Mouse (Mus musculus) spleen, embryonic (tissue): ENCODE results near the gene Syn3.

Experiments used
- CTCF ChIA-PET: fragments of 350-600 bp; sonication (Branson Sonifier 250); formaldehyde crosslinking; loops from one replicate; lab custom pipeline; 2022; lab: Charles Lee

Syn3 gene

DNA sequence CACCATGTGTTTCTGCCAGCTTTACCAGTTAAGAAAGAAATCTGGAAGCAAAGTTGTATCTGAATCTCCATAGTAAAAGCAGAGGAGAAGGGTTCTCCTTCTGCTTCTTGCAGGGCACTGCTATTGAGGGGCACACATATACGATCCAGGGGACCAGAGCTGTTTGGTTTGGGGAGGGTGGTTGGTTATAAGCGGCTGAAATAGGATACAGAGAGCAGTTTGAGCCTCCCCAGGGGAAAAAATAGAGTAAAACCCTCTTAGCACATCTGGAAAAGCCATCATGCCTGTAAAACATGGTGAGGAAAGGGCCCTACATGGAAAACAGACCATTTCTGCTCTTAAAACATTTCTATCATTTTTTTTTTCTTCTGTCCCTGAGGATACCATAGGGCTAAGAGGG lies 220.2 kb downstream of the Syn3 start:
- CTCF ChIA-PET = no interaction called here

DNA sequence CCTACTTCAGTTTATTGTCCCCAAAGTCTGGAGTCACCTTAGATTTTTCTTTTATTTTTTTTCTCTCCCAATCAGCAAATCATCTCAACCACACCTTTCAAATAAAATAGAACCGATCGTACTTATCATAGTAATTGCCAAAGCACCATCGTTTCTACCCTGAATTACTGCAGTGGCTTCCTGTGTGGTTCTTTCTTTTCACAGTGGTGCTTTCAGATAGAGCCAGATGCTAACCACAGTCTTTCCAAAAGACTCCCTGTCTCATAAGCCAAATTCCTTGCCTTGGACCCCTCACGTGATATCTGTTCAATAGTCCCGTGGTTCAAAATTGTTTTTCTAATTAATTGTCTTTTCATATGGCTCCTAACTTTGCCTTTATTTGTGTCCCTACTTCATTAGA lies 221.4 kb downstream of the Syn3 start:
- CTCF ChIA-PET = no interaction called here

DNA sequence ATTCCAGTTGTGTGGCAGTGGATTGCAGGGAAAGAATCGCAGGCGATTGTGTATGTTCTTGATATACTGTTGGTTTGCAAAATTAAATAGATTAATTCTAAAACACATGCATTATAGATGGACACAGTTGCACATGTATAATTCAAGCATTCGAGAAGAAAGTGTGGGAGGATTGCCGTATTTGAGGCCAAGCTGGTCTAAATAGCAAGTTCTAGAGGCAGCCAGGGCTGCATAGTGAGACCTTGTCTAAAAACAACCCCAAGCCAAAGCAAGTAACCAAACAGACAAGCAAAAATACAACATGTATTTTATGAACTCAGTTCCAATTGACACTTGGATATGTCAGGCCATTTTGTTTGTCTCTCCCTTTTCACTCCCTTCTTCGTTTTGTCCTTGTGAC lies 223.1 kb downstream of the Syn3 start:
- CTCF ChIA-PET = no interaction called here

- CTCF ChIA-PET = no interaction called here
These were observed 225.1 kb downstream of the Syn3 start for GRCm38 (mm10) chr10:86273410-86274191.

- CTCF ChIA-PET = no interaction called here
These were observed 225.9 kb downstream of the Syn3 start for GRCm38 (mm10) chr10:86272826-86273225.

DNA sequence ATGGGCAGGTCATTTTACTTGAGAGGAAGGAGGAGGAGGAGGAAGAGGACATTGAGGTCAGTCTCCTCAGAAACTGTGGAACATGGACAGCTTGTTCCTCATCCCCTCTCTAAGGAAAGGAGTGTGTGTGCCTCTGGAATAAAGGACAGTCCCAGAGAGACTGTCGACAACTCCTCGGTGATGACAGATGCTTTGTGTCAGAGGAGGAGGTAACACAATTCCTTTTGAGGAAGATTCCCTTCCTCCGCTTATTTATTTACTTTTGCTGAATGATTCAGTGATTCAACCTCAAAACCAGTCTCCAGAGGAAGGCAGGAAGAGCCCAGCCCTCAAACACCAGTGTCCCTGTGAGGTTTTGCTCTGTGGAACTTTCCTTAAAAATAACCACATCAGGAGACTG lies 228.4 kb downstream of the Syn3 start:
- CTCF ChIA-PET = interaction anchor here (1.0 kb wide), 1 partner anchor 16 kb away, joined by 3 read pairs; no protein-coding TSS in a partner anchor

DNA sequence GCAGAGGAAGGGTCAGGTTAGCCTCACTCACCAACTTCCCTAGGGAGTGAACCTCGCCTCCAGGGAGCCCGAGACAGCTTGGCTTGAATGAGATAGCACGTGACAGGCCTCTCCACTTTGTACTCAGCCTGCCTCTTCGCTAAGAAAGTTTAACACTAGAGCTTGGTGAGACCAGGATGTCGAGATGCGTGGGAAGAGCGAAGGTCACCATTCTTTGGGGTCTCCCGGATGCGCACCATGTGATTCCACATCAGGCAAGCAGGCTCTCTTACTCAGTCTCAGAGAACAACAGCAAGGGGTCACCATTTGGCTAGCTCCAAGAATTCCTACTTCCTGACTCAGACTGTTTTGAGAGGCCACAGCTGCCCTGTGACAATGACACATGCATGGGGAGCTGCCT lies 234.1 kb downstream of the Syn3 start:
- CTCF ChIA-PET = no interaction called here

DNA sequence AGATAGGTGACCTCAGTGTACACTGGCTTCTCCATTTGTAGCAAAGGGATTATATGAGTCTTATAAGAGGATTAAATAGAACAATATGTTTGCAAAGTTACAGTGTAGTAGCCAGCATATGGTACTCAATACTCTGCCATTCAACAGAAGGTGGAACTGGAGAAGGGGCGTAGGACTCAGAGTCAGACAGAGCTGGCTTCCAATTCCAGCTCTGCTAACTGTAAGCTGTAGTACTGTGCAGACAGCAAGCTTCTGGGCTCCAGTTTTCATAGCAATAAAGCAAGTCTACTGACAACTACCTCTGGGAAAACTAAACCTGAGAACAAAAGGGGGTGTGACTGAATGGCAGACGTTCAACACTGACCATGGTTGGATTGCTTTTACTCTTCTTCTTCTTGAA lies 237.0 kb downstream of the Syn3 start:
- CTCF ChIA-PET = no interaction called here

- CTCF ChIA-PET = no interaction called here
These were observed 239.7 kb downstream of the Syn3 start for GRCm38 (mm10) chr10:86258992-86259391.

DNA sequence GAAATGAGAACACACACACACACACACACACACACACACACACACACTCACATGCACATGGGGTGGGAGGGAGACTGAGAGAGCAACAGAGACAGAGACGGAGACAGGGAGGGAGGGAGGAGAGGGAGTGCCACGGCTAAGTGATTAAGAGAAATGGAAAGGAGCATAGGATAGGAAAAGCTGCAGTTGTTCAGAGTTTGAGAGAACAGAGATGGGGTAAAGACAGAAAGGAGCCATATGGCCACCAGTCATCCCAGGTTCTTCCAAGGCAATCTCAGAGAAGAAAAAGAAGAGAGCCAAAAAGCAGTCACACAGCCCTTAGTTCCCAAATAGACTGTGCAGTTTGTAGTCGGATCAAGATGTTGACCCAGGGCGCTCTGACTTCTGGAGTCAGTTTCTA lies 240.7 kb downstream of the Syn3 start:
- CTCF ChIA-PET = no interaction called here

GRCm38 (mm10) chr10:86257045-86257444 lies 241.7 kb downstream of the Syn3 start:
- CTCF ChIA-PET = no interaction called here

DNA sequence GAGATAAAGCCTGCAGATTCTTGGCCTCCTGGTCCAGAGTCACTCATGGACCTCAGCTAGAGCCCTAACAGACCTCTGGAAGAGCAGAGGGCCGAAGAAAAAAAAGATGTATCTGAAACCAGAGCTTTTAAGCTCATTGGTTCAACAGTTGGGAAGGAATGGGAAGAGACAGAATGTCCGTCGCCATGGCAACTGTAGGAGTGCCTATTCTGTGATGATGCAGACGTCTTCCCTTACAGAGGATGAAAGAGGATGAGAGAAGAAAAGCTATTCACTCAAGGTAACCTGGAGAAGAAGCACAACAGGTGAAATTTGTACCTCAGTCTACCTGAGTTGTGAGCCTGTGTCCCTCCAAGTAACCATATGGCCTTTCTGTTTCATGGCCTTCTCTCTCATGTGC lies 242.5 kb downstream of the Syn3 start:
- CTCF ChIA-PET = no interaction called here

DNA sequence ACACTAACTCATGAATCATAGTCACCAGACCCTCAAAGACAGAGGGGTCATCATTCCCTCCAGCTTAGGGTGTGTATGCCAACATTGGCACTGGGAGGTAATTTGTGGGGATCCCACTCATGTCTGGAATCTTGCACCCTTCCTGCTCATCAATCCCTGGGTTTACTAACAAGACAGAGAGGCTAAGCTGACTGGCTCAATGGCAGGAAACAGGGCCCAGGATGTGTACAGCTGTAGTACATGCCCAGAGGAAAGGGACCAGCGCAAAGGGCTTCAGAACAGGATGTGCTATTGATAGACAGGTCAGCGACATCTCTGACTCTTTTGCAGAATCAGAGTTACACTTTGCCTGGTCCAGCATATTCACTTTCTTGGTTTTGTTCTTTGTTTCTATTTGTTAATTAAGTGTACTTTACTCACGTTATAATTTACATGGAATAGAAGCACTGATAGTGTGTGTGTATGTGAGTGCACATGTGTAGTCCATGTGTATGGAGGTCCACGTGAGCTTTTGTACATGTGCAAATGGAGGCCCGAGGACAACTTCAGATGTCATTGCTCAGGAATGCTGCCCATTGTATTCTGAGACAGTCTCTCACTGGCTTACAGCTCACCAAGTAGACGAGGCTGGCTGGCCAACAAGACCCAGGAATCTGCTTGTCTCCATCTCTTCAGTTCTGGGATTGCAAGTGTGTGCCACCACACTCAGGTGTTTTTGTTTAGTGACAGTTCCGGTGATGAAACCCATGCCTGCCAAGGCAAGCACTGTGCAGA lies 248.4 kb downstream of the Syn3 start:
- CTCF ChIA-PET = no interaction called here

- CTCF ChIA-PET = no interaction called here
These were observed 249.4 kb downstream of the Syn3 start for GRCm38 (mm10) chr10:86249283-86249682.

DNA sequence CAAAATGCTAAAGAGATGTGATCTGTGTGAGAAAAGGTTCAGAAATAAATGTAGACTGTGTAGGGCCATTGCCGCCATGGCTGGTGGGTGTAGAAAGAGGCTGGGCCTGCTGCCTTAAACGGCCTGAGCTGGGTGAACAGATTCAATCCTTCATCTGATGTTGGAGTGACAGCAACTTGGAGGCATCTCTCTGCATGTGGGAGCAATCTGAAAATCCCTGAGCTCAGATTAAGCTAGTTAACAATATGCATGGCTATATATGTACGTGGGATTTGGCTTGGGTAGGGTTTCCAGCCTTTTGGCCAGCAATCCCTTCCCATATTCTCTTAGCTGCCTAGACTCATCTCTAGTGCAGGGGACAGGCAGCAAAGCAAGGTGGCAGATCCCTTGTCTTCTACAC lies 249.9 kb downstream of the Syn3 start:
- CTCF ChIA-PET = no interaction called here

- CTCF ChIA-PET = no interaction called here
These were observed 250.5 kb downstream of the Syn3 start for GRCm38 (mm10) chr10:86248131-86248740.

GRCm38 (mm10) chr10:86245396-86245795 lies 253.3 kb downstream of the Syn3 start:
- CTCF ChIA-PET = no interaction called here

- CTCF ChIA-PET = interaction anchor here (0.5 kb wide), 1 partner anchor 9 kb away, joined by 9 read pairs; no protein-coding TSS in a partner anchor
These were observed 255.2 kb downstream of the Syn3 start for GRCm38 (mm10) chr10:86243525-86243924.

DNA sequence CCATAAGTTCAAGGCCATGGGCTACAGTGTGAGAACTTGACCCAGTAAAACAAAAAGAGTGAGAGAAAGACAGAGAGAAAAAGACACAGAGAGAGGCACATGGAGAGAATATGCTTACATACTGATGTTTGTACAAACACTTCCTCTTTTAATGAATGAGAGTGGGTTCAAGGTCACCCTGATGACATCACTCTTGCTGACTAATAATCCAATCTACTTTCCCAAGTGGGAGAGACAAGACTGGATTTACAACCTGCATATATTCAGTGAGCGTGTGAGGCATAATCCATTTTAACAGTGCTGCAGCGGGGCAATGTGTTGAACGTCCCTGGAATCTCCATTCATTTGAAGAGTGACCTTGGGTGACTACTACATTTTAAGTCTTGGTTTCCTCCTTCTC lies 256.0 kb downstream of the Syn3 start:
- CTCF ChIA-PET = no interaction called here

GRCm38 (mm10) chr10:86230006-86230405 lies 268.7 kb downstream of the Syn3 start:
- CTCF ChIA-PET = no interaction called here

- CTCF ChIA-PET = no interaction called here
These were observed 273.2 kb downstream of the Syn3 start for GRCm38 (mm10) chr10:86225480-86225879.

GRCm38 (mm10) chr10:86218984-86219383 lies 279.7 kb downstream of the Syn3 start:
- CTCF ChIA-PET = no interaction called here
